In genomic region chr2:167060761-167061160, GRCm38 (mm10) we compare ENCODE assay signal across 9 mouse cellular contexts. TPM values are rescaled to one million over a fixed set of nuclear protein-coding genes. Genes with fewer than 3 reads are reported as not detected.
DNase-seq lines count a peak whose midpoint lies in the region; ATAC-seq and TF ChIP-seq lines count a peak whose summit lies in the region.
"Had no signal": no experiment of that assay in that cellular context is flagged by ENCODE, and none has a peak within 500 bp of the region (broad histone marks: within the 10 kb centered on the region; RNA-seq: fewer than 3 reads in every experiment).

No protein-coding gene starts in this region.

- no peaks in the 10 kb centered on the region for H3K27me3 ChIP-seq in lung, embryonic 14.5 days (ENCODE audit: insufficient read depth, low read length)
- no peaks in the 10 kb centered on the region for H3K27me3 ChIP-seq in embryonic facial prominence, embryonic 12.5 days
- H3K27me3 ChIP-seq in hindbrain, embryonic 16.5 days (replicated peaks; ENCODE audit: control insufficient read depth, insufficient read depth, low read length): no peaks in the 10 kb centered on the region
- no peaks in the 10 kb centered on the region for H3K27me3 ChIP-seq in neural tube, embryonic 13.5 days
- no peaks in the 10 kb centered on the region for H3K27me3 ChIP-seq in thymus, adult 2 months (ENCODE audit: control insufficient read depth, insufficient read depth, low read length)

- DNase-seq in lung, embryonic 14.5 days: no peak
- DNase-seq in lung, postnatal 10 days: no peak
- DNase-seq in thymus, adult 2 months: no peak
- no peak for DNase-seq in spleen, postnatal 4 days (ENCODE audit: low spot score in 2 of 2)
- DNase-seq in right cerebral cortex, adult 18-20 months: no peak
- DNase-seq: right cerebral cortex, postnatal 14 days had no signal

- ATAC-seq in lung, embryonic 14.5 days (ENCODE audit: insufficient read depth): no peak
- ATAC-seq in embryonic facial prominence, embryonic 12.5 days (ENCODE audit: insufficient number of reproducible peaks, insufficient read depth, low FRiP score, low TSS enrichment): no peak
- ATAC-seq in hindbrain, embryonic 16.5 days: no peak
- no peak for ATAC-seq in neural tube, embryonic 13.5 days (ENCODE audit: low read depth)

- H3K27ac ChIP-seq in lung, embryonic 14.5 days (ENCODE audit: low read depth): peak overlapping the region; percentile 7; the same call in 1 of the 2 replicates
- no peak overlapping the region for H3K27ac ChIP-seq in embryonic facial prominence, embryonic 12.5 days
- no peak overlapping the region for H3K27ac ChIP-seq in hindbrain, embryonic 16.5 days (ENCODE audit: low read depth, low read length)
- no peak overlapping the region for H3K27ac ChIP-seq in neural tube, embryonic 13.5 days (replicated peaks)
- H3K27ac ChIP-seq in thymus, adult 2 months (ENCODE audit: control insufficient read depth, insufficient read depth, low read length): no peak overlapping the region

- H3K9me3 ChIP-seq in lung, embryonic 14.5 days (ENCODE audit: low read depth, low read length): no peaks in the 10 kb centered on the region
- no peaks in the 10 kb centered on the region for H3K9me3 ChIP-seq in embryonic facial prominence, embryonic 12.5 days
- no peaks in the 10 kb centered on the region for H3K9me3 ChIP-seq in hindbrain, embryonic 16.5 days (ENCODE audit: control insufficient read depth, low read length)
- H3K9me3 ChIP-seq in neural tube, embryonic 13.5 days: no peaks in the 10 kb centered on the region

- H3K36me3 ChIP-seq in lung, embryonic 14.5 days (ENCODE audit: insufficient read depth): peaks cover 44% of the 10 kb centered on the region
- H3K36me3 ChIP-seq in embryonic facial prominence, embryonic 12.5 days: peaks cover 40% of the 10 kb centered on the region
- H3K36me3 ChIP-seq in hindbrain, embryonic 16.5 days (ENCODE audit: control insufficient read depth, insufficient read depth, low read length): peaks cover 31% of the 10 kb centered on the region
- peaks cover 46% of the 10 kb centered on the region for H3K36me3 ChIP-seq in neural tube, embryonic 13.5 days
- peaks cover 29% of the 10 kb centered on the region for H3K36me3 ChIP-seq in thymus, adult 2 months (ENCODE audit: control insufficient read depth, insufficient read depth, low read length)

- no peak for TF ChIP-seq POLR2A in thymus, adult 2 months (IDR thresholded peaks at IDR 0.05; ENCODE audit: control insufficient read depth, extremely low read depth, insufficient read depth, low read length, poor library complexity)

- H3K4me2 ChIP-seq in lung, embryonic 14.5 days: peak overlapping the region; percentile 83
- H3K4me2 ChIP-seq in embryonic facial prominence, embryonic 12.5 days (replicated peaks): 0 out of 2 replicates have a peak overlapping the region, but pooled peaks have one; percentile 1
- H3K4me2 ChIP-seq in hindbrain, embryonic 16.5 days (ENCODE audit: low read length): peak overlapping the region; percentile 5; the same call in 1 of the 2 replicates
- peak overlapping the region; percentile 80 for H3K4me2 ChIP-seq in neural tube, embryonic 13.5 days

- H3K4me3 ChIP-seq in lung, embryonic 14.5 days (ENCODE audit: low read depth, low read length): 0 out of 2 replicates have a peak overlapping the region, but pooled peaks have one; percentile 84
- H3K4me3 ChIP-seq in embryonic facial prominence, embryonic 12.5 days: no peak overlapping the region
- H3K4me3 ChIP-seq in hindbrain, embryonic 16.5 days (ENCODE audit: low read length): no peak overlapping the region
- H3K4me3 ChIP-seq in neural tube, embryonic 13.5 days: no peak overlapping the region
- H3K4me3 ChIP-seq in thymus, adult 2 months (ENCODE audit: control insufficient read depth, insufficient read depth, low read length): no peak overlapping the region

- peak overlapping the region; percentile 96; the same call in 1 of the 2 replicates for H3K9ac ChIP-seq in lung, embryonic 14.5 days
- H3K9ac ChIP-seq in embryonic facial prominence, embryonic 12.5 days: peak overlapping the region; percentile 43
- peak overlapping the region; percentile 38 for H3K9ac ChIP-seq in hindbrain, embryonic 16.5 days (ENCODE audit: low read depth, low read length)
- H3K9ac ChIP-seq in neural tube, embryonic 13.5 days: peak overlapping the region; percentile 93; the same call in 1 of the 2 replicates

- 0 out of 2 replicates have a peak, but pooled peaks cover 4% of the 10 kb centered on the region for H3K4me1 ChIP-seq in lung, embryonic 14.5 days (ENCODE audit: insufficient read depth)
- peaks cover 30% of the 10 kb centered on the region for H3K4me1 ChIP-seq in embryonic facial prominence, embryonic 12.5 days
- H3K4me1 ChIP-seq in hindbrain, embryonic 16.5 days (ENCODE audit: control insufficient read depth, insufficient read depth, low read depth, low read length): peaks cover 28% of the 10 kb centered on the region
- H3K4me1 ChIP-seq in neural tube, embryonic 13.5 days (replicated peaks): peaks cover 42% of the 10 kb centered on the region
- H3K4me1 ChIP-seq in thymus, adult 2 months (replicated peaks; ENCODE audit: control insufficient read depth, insufficient read depth, low read length): peaks cover 25% of the 10 kb centered on the region

- TF ChIP-seq CTCF in lung, embryonic 14.5 days (IDR thresholded peaks at IDR 0.05; ENCODE audit: low read depth): no peak
- no peak for TF ChIP-seq CTCF in thymus, adult 2 months (IDR thresholded peaks at IDR 0.05; ENCODE audit: borderline replicate concordance, control insufficient read depth, extremely low read depth, insufficient read depth, low read length, poor library complexity)

RNA-seq across cellular contexts. Expression of gene Znfx1, which starts 2.1 kb away (rescaled TPM):
- 7.0 and 8.9 TPM in 2 replicates for polyA plus RNA-seq in lung, embryonic 14.5 days (2014; fragmentation: Nextera tagmentation; extraction: Ambion mirVana)
- 7.2 and 7.6 TPM in 2 replicates for polyA plus RNA-seq in embryonic facial prominence, embryonic 12.5 days (2016; fragmentation: Nextera tagmentation; extraction: Ambion mirVana)
- polyA plus RNA-seq in hindbrain, embryonic 16.5 days (2015; fragmentation: Nextera tagmentation; extraction: Ambion mirVana): 6.8 and 7.6 TPM in 2 replicates
- polyA plus RNA-seq in neural tube, embryonic 13.5 days (2015; fragmentation: Nextera tagmentation; extraction: Ambion mirVana): 7.9 and 8.0 TPM in 2 replicates
- 46.0 and 46.9 TPM in 2 replicates for polyA plus RNA-seq in thymus, adult 2 months (2012; rRNA removed)

RNA-seq across cellular contexts. Expression of gene Ddx27, which starts 45.8 kb away (rescaled TPM):
- 46.3 and 52.6 TPM in 2 replicates for polyA plus RNA-seq in lung, embryonic 14.5 days (2014; fragmentation: Nextera tagmentation; extraction: Ambion mirVana)
- polyA plus RNA-seq in embryonic facial prominence, embryonic 12.5 days (2016; fragmentation: Nextera tagmentation; extraction: Ambion mirVana): 57.4 and 60.2 TPM in 2 replicates
- 34.9 and 38.1 TPM in 2 replicates for polyA plus RNA-seq in hindbrain, embryonic 16.5 days (2015; fragmentation: Nextera tagmentation; extraction: Ambion mirVana)
- polyA plus RNA-seq in neural tube, embryonic 13.5 days (2015; fragmentation: Nextera tagmentation; extraction: Ambion mirVana): 35.5 and 38.5 TPM in 2 replicates
- 46.0 and 50.6 TPM in 2 replicates for polyA plus RNA-seq in thymus, adult 2 months (2012; rRNA removed)

Comparison
In these comparisons a context has a peak if more than half of its experiments do, and no peak if none do; other contexts are left out.
1. H3K4me2 ChIP-seq: peak in every context shown above with its lines; median percentile 83 in lung, embryonic 14.5 days; 80 in neural tube, embryonic 13.5 days; 5 in hindbrain, embryonic 16.5 days; 1 in embryonic facial prominence, embryonic 12.5 days.
2. H3K9ac ChIP-seq: peak in every context shown above with its lines; median percentile 96 in lung, embryonic 14.5 days; 93 in neural tube, embryonic 13.5 days; 43 in embryonic facial prominence, embryonic 12.5 days; 38 in hindbrain, embryonic 16.5 days.